Mouse (Mus musculus) neural tube, embryonic 14.5 days (tissue): ENCODE results near the gene Ext2. TPM values are rescaled to one million over a fixed set of nuclear protein-coding genes. Genes with fewer than 3 reads are reported as not detected.

Source experiments
- ATAC-seq: fragments of 200-750 bp; cut with Nextera tagmentation; 2 replicates; pipeline ENCODE4 v1.8.0; 2017; ENCODE audit warnings: low read depth, mild to moderate bottlenecking, moderate TSS enrichment, moderate library complexity
- H3K27ac ChIP-seq: fragments of 300-500 bp; sonication (generic); 2 replicates; pipeline ENCODE4 v1.5.1; 2014; ENCODE audit warnings: low read depth, mild to moderate bottlenecking, control low read depth, low read length, moderate library complexity, mixed read lengths
- H3K27me3 ChIP-seq: fragments of 300-500 bp; sonication (generic); 2 replicates; pipeline ENCODE4 v1.6.1; 2014; ENCODE audit warnings: low read length; ENCODE audit not compliant: control insufficient read depth, insufficient read depth
- H3K36me3 ChIP-seq: fragments of 300-500 bp; sonication (generic); 2 replicates; pipeline ENCODE4 v1.6.1; 2014; ENCODE audit warnings: low read length, mixed read lengths; ENCODE audit not compliant: control insufficient read depth, insufficient read depth
- H3K4me1 ChIP-seq: fragments of 300-500 bp; sonication (generic); 2 replicates; pipeline ENCODE4 v1.6.1; 2014; ENCODE audit warnings: low read length; ENCODE audit not compliant: control insufficient read depth, insufficient read depth
- H3K4me2 ChIP-seq: fragments of 300-500 bp; sonication (generic); 2 replicates; pipeline ENCODE4 v1.6.1; 2014; ENCODE audit warnings: mild to moderate bottlenecking, low read depth, low read length, control low read depth
- H3K4me3 ChIP-seq: fragments of 300-500 bp; sonication (generic); 2 replicates; pipeline ENCODE4 v1.5.1; 2014; ENCODE audit warnings: low read depth, low read length, control low read depth, mixed read lengths
- H3K9ac ChIP-seq: fragments of 300-500 bp; sonication (generic); replicated peaks from 2 replicates; pipeline ENCODE4 v1.6.1; 2014; ENCODE audit warnings: low read depth, mild to moderate bottlenecking, control low read depth, low read length, mixed read lengths
- H3K9me3 ChIP-seq: fragments of 300-500 bp; sonication (generic); 2 replicates; pipeline ENCODE4 v1.6.1; 2016; ENCODE audit warnings: low read length; ENCODE audit not compliant: control insufficient read depth
- WGBS: fragments of 180-500 bp; shearing (Covaris S2); extraction: QIAGEN DNeasy Blood & Tissue Kit; methylation state at CpG from one replicate; pipeline ENCODE4 v1.1.7; 2014; 5-methylcytosine and 5-hydroxymethylcytosine counted together
- polyA plus RNA-seq: library from polyadenylated mRNA; unstranded; fragments of >200 nt; fragmentation: Nextera tagmentation; extraction: Ambion mirVana; gene quantifications from 2 replicates; pipeline ENCODE4 v1.2.1, GENCODE M21; 2014

Gene Ext2
- polyA plus RNA-seq, 1 experiment from 2014 or later = 64.9 TPM

DNA sequence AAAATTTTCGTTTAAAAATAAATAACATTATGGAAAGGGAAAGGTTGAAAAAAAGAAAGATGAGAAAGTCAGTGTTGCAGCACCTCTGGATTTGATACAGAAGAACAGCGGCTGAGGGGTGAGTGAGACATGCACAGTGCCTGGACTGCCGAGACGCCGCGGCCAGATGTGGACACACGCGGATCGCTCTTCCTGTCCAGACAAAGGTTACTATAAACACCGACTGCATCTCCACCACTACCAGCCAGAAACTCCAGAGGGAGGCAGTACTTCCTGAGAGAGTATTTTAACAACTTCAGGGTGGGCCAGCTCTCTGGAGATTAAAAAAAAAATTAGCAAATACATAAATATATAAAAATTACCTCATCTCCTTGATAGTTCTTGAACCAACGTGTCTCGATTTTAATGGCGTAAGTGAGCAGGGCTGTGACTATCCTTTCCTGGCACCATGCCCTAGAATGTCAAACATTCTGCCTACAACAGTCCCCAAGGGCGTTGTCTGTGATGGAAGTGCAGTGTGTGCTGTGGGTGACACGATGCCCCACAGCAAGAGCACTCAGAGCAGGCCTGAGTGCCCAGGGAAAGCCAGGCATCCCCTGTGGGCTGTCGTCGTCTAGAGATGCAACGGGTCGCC, 25.1 kb downstream of the Ext2 start:
- no peak overlapping the region for H3K4me3 ChIP-seq
- H3K4me2 ChIP-seq = no peak overlapping the region
- no peak overlapping the region for H3K9ac ChIP-seq
- H3K27me3 ChIP-seq = no peaks in the 10 kb centered on the region
- peaks cover 25% of the 10 kb centered on the region for H3K36me3 ChIP-seq
- H3K9me3 ChIP-seq = no peaks in the 10 kb centered on the region
- no peak overlapping the region for H3K27ac ChIP-seq
- ATAC-seq = no peak
- 80% methylated on average over 19 of the region's 19 CpGs for whole genome bisulfite sequencing
- H3K4me1 ChIP-seq = no peaks in the 10 kb centered on the region

DNA sequence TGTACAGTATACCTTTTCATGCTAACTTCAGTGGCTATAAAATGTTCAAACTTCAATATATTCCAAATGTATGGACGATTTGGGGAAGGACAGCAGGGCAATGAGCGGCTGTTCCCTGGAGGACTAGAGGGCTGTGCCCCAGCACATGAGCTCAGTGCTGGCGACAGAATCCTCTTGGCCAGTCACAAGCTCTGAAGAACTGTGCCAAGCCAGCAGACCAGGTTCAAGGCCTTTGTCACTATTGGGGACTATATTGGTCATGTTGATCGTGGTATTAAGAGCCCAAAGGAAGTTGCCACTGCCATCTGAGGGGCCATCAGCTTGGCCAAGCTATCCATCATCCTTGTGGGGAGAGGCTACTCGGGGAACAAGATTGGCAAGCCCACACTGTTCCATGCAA, 28.0 kb downstream of the Ext2 start:
- Histone ChIP-seq H3K4me3 (no peak overlapping the region), H3K9ac (no peak overlapping the region), H3K27me3 (no peaks in the 10 kb centered on the region), H3K9me3 (no peaks in the 10 kb centered on the region), H3K36me3 (peaks cover 25% of the 10 kb centered on the region), H3K4me2 (no peak overlapping the region), H3K4me1 (no peaks in the 10 kb centered on the region), H3K27ac (no peak overlapping the region)
- 95% methylated on average over 5 of the region's 5 CpGs for WGBS
- no peak for ATAC-seq

DNA sequence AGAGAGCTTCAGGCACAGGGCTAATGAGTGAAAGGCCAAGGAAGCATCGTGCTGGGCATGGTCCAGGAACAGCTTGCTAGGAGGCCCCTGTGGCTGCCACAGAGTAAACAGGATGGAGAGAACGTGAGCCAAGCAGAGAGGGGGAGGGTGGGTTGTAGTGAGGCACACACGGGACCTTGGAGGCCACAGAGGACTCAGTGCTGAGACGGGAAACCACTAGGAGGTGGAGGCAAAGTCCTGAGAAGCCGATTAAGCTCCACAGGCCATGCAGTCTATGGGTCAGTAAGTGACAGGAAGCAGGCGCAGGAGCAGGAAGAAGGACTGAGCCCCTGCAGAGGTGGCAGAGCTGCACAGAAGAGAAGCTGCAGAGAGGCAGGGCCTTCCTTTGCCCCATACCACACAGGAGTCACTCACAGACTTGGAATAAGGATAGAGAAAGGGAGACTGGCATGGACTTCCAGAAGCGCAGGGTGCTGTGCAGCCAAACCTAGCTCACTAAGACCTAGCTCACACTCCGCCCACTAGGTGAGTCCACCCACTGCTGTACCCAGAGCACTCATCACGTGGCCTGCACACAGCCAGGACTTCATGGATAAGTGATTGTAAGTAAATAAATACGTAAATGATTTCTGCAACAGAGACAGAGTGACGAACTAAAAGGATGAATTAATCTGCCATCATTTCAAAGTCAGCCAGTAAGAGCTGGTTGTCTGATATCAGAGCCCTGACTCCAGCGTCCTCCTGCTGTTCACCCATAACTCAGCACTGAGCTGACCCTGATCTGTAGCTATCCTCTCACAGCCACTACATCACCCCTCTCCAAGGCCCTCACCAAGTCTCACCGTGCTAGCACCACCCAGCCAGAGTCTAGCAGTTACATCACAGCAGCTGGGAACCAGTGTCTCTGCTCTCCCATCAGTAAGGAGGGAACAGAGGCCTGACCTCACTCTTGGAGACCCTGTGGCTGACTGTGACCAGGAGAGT, 30.6 kb downstream of the Ext2 start:
- Histone ChIP-seq H3K9ac (no peak overlapping the region), H3K27ac (no peak overlapping the region), H3K9me3 (no peaks in the 10 kb centered on the region), H3K4me3 (no peak overlapping the region), H3K27me3 (no peaks in the 10 kb centered on the region), H3K4me2 (no peak overlapping the region), H3K4me1 (no peaks in the 10 kb centered on the region), H3K36me3 (peaks cover 21% of the 10 kb centered on the region)
- 60% methylated on average over 13 of the region's 13 CpGs for WGBS
- peak; percentile 55; the same call in 1 of the 2 replicates for ATAC-seq

- Histone ChIP-seq H3K27ac (no peak overlapping the region), H3K36me3 (peaks cover 19% of the 10 kb centered on the region), H3K9ac (no peak overlapping the region), H3K4me2 (no peak overlapping the region), H3K4me1 (peaks cover 1% of the 10 kb centered on the region; the same call in 1 of the 2 replicates), H3K4me3 (no peak overlapping the region), H3K9me3 (no peaks in the 10 kb centered on the region), H3K27me3 (no peaks in the 10 kb centered on the region)
- ATAC-seq = no peak
- WGBS = 96% methylated on average over 4 of the region's 4 CpGs
Observed at GRCm38 (mm10) chr2:93790798-93791345, 31.5 kb downstream of the Ext2 start.

DNA sequence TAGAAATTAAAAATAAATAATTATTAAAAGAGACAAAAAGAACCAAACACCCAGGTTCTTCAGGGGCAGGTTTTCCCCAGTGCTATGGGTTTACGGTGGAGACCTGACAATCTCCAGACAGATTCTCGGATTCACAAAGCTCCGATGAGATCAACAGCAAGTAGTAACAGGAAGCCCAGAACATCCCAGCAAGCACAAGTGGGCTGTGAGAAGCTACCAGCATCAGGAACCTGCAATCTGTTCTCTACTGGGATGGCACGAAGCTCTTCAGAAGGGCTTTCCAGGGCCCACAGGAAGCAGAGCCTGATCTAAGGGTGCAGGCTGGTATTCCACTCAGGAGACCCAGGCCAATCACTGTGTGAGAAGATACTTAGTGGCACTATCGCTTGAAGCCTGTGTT, 33.8 kb downstream of the Ext2 start:
- H3K9me3 ChIP-seq = no peaks in the 10 kb centered on the region
- H3K27ac ChIP-seq = no peak overlapping the region
- ATAC-seq = no peak
- 88% methylated on average over 5 of the region's 5 CpGs for WGBS
- H3K36me3 ChIP-seq = 0 out of 2 replicates have a peak, but pooled peaks cover 3% of the 10 kb centered on the region
- no peak overlapping the region for H3K4me2 ChIP-seq
- no peak overlapping the region for H3K9ac ChIP-seq
- H3K4me3 ChIP-seq = no peak overlapping the region
- no peaks in the 10 kb centered on the region for H3K27me3 ChIP-seq
- peaks cover 13% of the 10 kb centered on the region for H3K4me1 ChIP-seq

DNA sequence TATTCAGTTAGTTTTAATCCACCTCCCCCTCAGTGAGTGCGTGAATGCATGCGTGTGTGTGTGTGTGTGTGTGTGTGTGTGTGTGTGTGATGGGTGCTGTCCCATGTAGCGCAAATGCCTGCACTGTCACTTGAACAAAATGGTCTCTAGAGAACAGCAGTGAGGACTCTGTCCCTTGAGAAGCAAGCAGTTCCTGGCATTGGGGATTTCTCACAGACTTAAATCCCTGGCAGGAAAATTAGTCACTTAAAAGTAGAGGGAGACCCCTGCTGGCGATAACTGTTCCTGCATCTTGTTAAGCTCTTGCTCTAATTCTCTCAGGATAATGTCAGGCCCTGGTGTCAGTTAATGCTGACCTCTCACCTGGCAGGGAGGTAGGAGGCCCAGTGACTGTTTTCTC, 36.2 kb downstream of the Ext2 start:
- Histone ChIP-seq H3K27ac (no peak overlapping the region), H3K9ac (no peak overlapping the region), H3K4me3 (no peak overlapping the region), H3K36me3 (0 out of 2 replicates have a peak, but pooled peaks cover 3% of the 10 kb centered on the region), H3K4me2 (no peak overlapping the region), H3K27me3 (no peaks in the 10 kb centered on the region), H3K9me3 (no peaks in the 10 kb centered on the region), H3K4me1 (peaks cover 13% of the 10 kb centered on the region)
- ATAC-seq = peak; percentile 25; the same call in 1 of the 2 replicates
- WGBS = 44% methylated on average over 4 of the region's 4 CpGs

GRCm38 (mm10) chr2:93785432-93785798, 37.0 kb downstream of the Ext2 start:
- no peak overlapping the region for H3K9ac ChIP-seq
- no peaks in the 10 kb centered on the region for H3K27me3 ChIP-seq
- no peak overlapping the region for H3K27ac ChIP-seq
- no peak overlapping the region for H3K4me3 ChIP-seq
- no peaks in the 10 kb centered on the region for H3K9me3 ChIP-seq
- ATAC-seq = no peak
- H3K4me1 ChIP-seq = peaks cover 13% of the 10 kb centered on the region
- 0 out of 2 replicates have a peak, but pooled peaks cover 3% of the 10 kb centered on the region for H3K36me3 ChIP-seq
- WGBS = 9% methylated on average over 2 of the region's 2 CpGs
- no peak overlapping the region for H3K4me2 ChIP-seq

DNA sequence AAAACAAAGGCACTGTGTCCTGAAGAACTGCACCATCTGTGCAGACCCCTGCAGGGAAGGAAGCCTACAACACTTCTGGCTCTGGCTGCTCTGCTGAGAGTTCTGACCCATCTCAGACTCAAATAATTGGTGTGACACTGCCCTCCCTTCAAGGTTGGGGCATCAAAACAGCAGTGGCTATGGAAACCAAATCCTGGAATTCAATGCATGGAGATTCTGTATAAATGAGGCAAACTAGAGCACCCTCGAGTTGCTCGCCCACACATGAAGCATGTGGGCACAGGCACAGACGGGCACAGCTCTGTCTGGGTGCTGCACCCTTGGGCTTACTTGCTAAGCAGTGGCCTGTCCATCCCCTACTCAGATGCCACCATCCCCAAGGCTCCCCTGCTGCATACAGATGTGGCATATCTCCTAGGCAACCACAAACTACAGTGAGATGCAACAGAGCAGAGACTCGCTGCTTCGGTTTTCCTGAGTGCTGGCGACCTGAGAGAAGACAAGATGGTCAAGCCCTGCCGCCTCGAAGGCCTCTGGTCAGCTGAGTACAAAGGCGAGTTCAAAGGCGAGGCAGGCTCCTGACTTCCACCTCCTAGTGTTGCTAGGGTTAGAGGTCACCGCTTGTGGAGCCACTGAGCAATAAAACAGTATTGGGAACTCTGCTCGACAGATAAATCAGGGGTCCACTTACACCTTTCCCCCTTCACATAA, 37.5 kb downstream of the Ext2 start:
- Histone ChIP-seq H3K9me3 (no peaks in the 10 kb centered on the region), H3K9ac (no peak overlapping the region), H3K4me2 (no peak overlapping the region), H3K4me3 (no peak overlapping the region), H3K27me3 (no peaks in the 10 kb centered on the region), H3K27ac (no peak overlapping the region), H3K4me1 (peaks cover 16% of the 10 kb centered on the region), H3K36me3 (0 out of 2 replicates have a peak, but pooled peaks cover 3% of the 10 kb centered on the region)
- WGBS = 11% methylated on average over 12 of the region's 12 CpGs
- no peak; the same call in 1 of the 2 replicates for ATAC-seq
